Mouse (Mus musculus) testis, adult 2 months (tissue): ENCODE measurements around the gene Gm8653. TPM values are rescaled to one million over a fixed set of nuclear protein-coding genes. Genes with fewer than 3 reads are reported as not detected.
"Not testable (repeated sequence)": the region's sequence is repeated elsewhere in the genome, so short reads cannot be mapped to it uniquely, and the experiment has no call there.

Experiments
- H3K27ac ChIP-seq: fragments of 200-500 bp; 2 replicates; pipeline ENCODE4 v1.5.1; 2012; ENCODE audit warnings: low read depth, low read length; ENCODE audit not compliant: control insufficient read depth, insufficient read depth
- H3K27me3 ChIP-seq: fragments of 200-500 bp; 2 replicates; pipeline ENCODE4 v1.6.1; 2012; ENCODE audit warnings: mild to moderate bottlenecking, low read length, moderate library complexity; ENCODE audit not compliant: control insufficient read depth, insufficient read depth
- H3K36me3 ChIP-seq: fragments of 200-500 bp; 2 replicates; pipeline ENCODE4 v1.6.1; 2012; ENCODE audit warnings: mild to moderate bottlenecking, low read length; ENCODE audit not compliant: control insufficient read depth, insufficient read depth
- H3K4me1 ChIP-seq: fragments of 200-500 bp; 2 replicates; pipeline ENCODE4 v1.6.1; 2012; ENCODE audit warnings: low read length; ENCODE audit not compliant: control insufficient read depth, insufficient read depth
- H3K4me3 ChIP-seq: fragments of 200-500 bp; 2 replicates; pipeline ENCODE4 v1.5.1; 2012; ENCODE audit warnings: low read depth, mild to moderate bottlenecking, low read length, moderate library complexity, mixed read lengths; ENCODE audit not compliant: control insufficient read depth
- polyA plus RNA-seq: library from polyadenylated mRNA; depleted of rRNA; stranded (reverse); fragments of >200 nt; gene quantifications from 2 replicates; pipeline ENCODE4 v1.2.3, GENCODE M21; 2012; rRNA removed

The Gm8653 gene
- not detected in 2 replicates for polyA plus RNA-seq

DNA sequence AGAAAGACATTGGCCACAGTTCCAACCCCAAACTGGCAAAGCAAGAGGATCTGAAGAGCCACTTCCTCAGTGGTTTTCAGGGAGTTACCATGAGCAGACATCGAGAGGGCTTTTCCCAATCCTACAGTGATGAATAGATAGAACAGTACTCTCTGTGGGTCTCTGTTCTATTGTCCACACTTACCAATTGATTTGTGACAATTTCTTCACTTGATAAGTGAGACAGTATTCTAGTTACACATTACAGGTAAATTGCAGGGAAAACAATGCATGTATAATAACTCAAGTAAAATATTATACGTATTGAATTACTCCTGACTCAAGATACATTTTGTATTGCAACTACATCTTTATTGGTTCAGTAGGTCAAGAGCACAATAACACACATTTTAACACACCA is at the start of gene Gm8653:
Gene Gm8653 (minus strand): TSS at position 101 of the 400 bp plus-strand sequence.
- H3K4me1 ChIP-seq, result not testable (repeated sequence)

DNA sequence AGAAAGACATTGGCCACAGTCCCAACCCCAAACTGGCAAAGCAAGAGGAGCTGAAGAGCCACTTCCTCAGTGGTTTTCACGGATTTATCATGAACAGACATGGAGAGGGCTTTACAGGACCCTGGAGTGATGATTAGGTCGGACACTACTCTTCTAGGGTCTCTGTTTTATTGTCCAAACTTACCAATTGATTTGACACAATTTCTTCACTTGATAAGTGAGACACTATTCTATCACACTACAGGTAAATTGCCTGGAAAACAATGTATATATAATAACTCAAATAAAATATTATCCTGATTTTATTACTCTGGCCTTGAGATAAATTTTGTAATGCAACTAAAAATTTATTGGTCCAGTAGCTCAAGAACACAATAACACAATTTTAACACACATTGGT is 28.3 kb upstream of the Gm8653 start, which contains the start of gene Gm8453:
Gene Gm8453 (minus strand): TSS at position 101 of the 400 bp plus-strand sequence.
- not testable (repeated sequence) for H3K4me1 ChIP-seq, H3K4me3 ChIP-seq, H3K36me3 ChIP-seq, H3K27me3 ChIP-seq, H3K27ac ChIP-seq

More for the DNA sequence above, at the start of gene Gm8653:
- not testable (repeated sequence) for H3K36me3 ChIP-seq, H3K4me3 ChIP-seq, H3K27ac ChIP-seq, H3K27me3 ChIP-seq

DNA sequence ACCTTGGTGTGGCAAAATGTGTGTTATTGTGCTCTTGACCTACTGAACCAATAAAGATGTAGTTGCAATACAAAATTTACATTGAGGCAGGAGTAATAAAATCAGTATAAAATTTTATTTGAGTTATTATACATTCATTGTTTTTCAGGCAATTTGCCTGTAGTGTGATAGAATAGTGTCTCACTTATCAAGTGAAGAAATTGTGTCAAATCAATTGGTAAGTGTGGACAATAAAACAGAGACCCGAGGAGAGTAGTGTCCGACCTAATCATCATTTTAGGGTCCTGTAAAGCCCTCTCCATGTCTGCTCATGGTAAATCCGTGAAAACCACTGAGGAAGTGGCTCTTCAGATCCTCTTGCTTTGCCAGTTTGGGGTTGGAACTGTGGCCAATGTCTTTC is 12.0 kb downstream of the Gm8653 start, which contains the start of gene Vmn1r143:
Gene Vmn1r143 (plus strand): TSS at position 301 of the 400 bp plus-strand sequence.
- H3K27me3 ChIP-seq, H3K4me3 ChIP-seq, H3K27ac ChIP-seq, H3K36me3 ChIP-seq, H3K4me1 ChIP-seq: not testable (repeated sequence)

DNA sequence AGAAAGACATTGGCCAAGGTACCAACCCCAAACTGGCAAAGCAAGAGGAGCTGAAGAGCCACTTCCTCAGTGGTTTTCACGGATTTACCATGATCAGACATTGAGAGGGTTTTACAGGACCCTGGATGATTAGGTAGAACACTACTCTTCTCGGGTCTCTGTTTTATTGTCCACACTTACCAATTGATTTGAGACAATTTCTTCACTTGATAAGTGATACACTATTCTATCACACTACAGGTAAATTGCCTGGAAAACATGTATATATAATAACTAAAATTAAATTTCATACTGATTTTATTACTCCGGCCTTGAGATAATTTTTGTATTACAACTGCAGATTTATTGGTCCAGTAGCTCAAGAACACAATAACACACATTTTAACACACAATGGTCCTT is 37.1 kb downstream of the Gm8653 start, which contains the start of gene Vmn1r142:
Gene Vmn1r142 (minus strand): TSS at position 101 of the 400 bp plus-strand sequence.
- H3K4me1 ChIP-seq, H3K27ac ChIP-seq, H3K36me3 ChIP-seq, H3K4me3 ChIP-seq, H3K27me3 ChIP-seq: not testable (repeated sequence)

Other genes starting within 250 kb of the Gm8653 start
- not detected in 2 replicates for gene Vmn1r137, start 206.7 kb downstream of the Gm8653 start, polyA plus RNA-seq
- not detected in 2 replicates for gene Vmn1r138, start 172.4 kb downstream of the Gm8653 start, polyA plus RNA-seq
- gene Gm6176, start 145.0 kb downstream of the Gm8653 start, polyA plus RNA-seq, result not detected in 2 replicates
- not detected in 2 replicates for gene Vmn1r139, start 132.2 kb downstream of the Gm8653 start, polyA plus RNA-seq
- gene Gm16451, start 83.0 kb downstream of the Gm8653 start, polyA plus RNA-seq, result not detected in 2 replicates
- not detected in 2 replicates for gene Gm10666, start 66.5 kb downstream of the Gm8653 start, polyA plus RNA-seq
- gene Vmn1r142, start 37.2 kb downstream of the Gm8653 start, polyA plus RNA-seq, result not detected in 2 replicates
- gene Vmn1r143, start 11.9 kb downstream of the Gm8653 start, polyA plus RNA-seq, result not detected in 2 replicates
- gene Gm8453, start 28.2 kb upstream of the Gm8653 start, polyA plus RNA-seq, result not detected in 2 replicates
- gene Gm4187, start 128.5 kb upstream of the Gm8653 start, polyA plus RNA-seq, result not detected in 2 replicates
- not detected in 2 replicates for gene Gm8660, start 169.8 kb upstream of the Gm8653 start, polyA plus RNA-seq
- gene Vmn1r148, start 212.3 kb upstream of the Gm8653 start, polyA plus RNA-seq, result not detected in 2 replicates
- not detected in 2 replicates for gene Vmn1r149, start 237.0 kb upstream of the Gm8653 start, polyA plus RNA-seq